Mouse (Mus musculus): ENCODE measurements around the gene Zfyve9.

DNA sequence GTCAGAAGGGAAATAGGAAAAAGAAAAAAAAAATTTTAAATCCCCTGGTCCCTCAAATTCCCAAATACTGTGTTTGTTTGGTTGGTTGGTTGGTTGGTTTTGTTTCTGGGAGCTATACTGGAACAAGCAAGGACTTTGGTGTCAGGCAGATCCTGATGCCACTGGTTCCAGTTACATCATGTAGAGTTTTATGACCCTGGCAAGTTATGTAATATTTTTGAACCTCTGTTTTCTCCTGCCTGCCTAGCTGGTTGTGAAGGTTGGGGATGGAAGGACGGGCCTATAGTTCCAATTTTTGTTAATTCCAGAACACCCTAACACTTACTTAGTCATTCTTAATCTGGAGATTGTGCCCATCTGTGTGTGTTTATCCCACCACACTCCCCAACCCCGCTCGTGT is 998 bp upstream of the Zfyve9 start:
- no peak for TF ChIP-seq CTCF (IDR thresholded peaks at IDR 0.05; ENCODE audit: low read depth)
- no peak for TF ChIP-seq EP300 (IDR thresholded peaks at IDR 0.05; ENCODE audit: low read depth)

Data from liver, postnatal 0 days (tissue).